Mouse (Mus musculus) liver, postnatal 0 days (tissue): ENCODE measurements around the gene Fgf18.

Source experiments
- CTCF ChIP-seq: sonication (generic); IDR thresholded peaks from 2 replicates; pipeline ENCODE4 v1.5.1; 2016; ENCODE audit warnings: antibody characterized with exemption, low read depth
- EP300 ChIP-seq: IDR thresholded peaks from 2 replicates; pipeline ENCODE4 v1.6.1; 2016; ENCODE audit warnings: antibody characterized with exemption, low read depth, mild to moderate bottlenecking

DNA sequence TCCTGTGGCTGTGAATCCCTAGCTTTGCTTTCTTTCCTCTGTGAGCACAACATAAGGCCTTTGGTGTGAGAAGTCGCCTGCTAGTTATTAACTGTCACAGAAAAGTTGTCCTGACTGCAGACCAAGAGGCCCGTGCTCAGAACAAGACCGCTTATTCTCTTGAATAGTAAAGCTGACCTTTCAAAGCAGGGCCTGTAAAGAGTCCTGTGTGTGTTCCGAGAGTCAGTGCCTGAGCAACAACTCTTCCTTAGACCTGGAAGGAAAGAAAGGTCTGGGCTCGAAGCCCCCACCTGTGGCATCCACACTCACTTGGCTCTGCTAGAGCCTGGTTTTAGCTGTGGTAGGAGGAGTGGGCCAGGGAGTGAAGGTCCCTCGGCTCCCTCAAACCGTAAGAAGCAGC lies 47.9 kb upstream of the Fgf18 start:
- no peak for TF ChIP-seq CTCF
- TF ChIP-seq EP300 = no peak
